Mouse (Mus musculus): ENCODE results near the gene Klrb1c. TPM values are rescaled to one million over a fixed set of nuclear protein-coding genes. Genes with fewer than 3 reads are reported as not detected.

Klrb1c gene
- polyA plus RNA-seq (2015; fragmentation: Nextera tagmentation; extraction: Ambion mirVana): 0.16 and 0.39 TPM in 2 replicates

DNA sequence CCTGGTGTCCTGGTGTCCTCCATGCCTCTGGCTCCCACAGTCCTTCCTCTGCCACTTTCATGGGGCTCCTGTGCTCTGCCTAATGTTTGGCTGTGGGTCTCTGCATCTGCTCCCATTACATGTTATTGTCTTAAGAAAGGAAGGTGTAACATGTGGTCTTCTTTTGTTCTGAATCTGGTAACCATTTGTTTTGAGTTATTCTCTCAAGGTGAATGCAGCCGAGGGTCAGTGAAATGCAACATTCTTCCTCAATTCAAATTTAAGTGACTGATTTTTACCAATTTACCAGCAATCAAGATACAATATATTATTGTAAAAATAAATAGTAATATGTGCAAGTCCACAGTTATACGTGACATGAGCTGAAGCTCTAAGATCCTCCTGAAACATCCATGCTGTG lies at the start of gene Klrb1c:
Gene Klrb1c (minus strand): TSS at position 101 of the 400 bp plus-strand sequence.
- no peaks in the 10 kb centered on the region for H3K27me3 ChIP-seq (ENCODE audit: control insufficient read depth, insufficient read depth, low read length)
- H3K9ac ChIP-seq (ENCODE audit: low read length): no peak within 1 kb of the TSS
- ATAC-seq (replicated peaks; ENCODE audit: extremely low read depth, insufficient read depth, low FRiP score): no peak
- no peak within 1 kb of the TSS for H3K4me3 ChIP-seq (ENCODE audit: low read length)
- 87% methylated on average over 2 of the region's 2 CpGs for WGBS
- H3K36me3 ChIP-seq (ENCODE audit: control insufficient read depth, insufficient read depth): no peaks in the 10 kb centered on the region
- H3K4me1 ChIP-seq (ENCODE audit: control insufficient read depth, insufficient read depth, low read length): peaks cover 2% of the 10 kb centered on the region
- H3K27ac ChIP-seq (ENCODE audit: low read length): no peak within 1 kb of the TSS
- no peak within 1 kb of the TSS for H3K4me2 ChIP-seq (ENCODE audit: low read depth, low read length)
- no peaks in the 10 kb centered on the region for H3K9me3 ChIP-seq (replicated peaks; ENCODE audit: control insufficient read depth, low read length)

DNA sequence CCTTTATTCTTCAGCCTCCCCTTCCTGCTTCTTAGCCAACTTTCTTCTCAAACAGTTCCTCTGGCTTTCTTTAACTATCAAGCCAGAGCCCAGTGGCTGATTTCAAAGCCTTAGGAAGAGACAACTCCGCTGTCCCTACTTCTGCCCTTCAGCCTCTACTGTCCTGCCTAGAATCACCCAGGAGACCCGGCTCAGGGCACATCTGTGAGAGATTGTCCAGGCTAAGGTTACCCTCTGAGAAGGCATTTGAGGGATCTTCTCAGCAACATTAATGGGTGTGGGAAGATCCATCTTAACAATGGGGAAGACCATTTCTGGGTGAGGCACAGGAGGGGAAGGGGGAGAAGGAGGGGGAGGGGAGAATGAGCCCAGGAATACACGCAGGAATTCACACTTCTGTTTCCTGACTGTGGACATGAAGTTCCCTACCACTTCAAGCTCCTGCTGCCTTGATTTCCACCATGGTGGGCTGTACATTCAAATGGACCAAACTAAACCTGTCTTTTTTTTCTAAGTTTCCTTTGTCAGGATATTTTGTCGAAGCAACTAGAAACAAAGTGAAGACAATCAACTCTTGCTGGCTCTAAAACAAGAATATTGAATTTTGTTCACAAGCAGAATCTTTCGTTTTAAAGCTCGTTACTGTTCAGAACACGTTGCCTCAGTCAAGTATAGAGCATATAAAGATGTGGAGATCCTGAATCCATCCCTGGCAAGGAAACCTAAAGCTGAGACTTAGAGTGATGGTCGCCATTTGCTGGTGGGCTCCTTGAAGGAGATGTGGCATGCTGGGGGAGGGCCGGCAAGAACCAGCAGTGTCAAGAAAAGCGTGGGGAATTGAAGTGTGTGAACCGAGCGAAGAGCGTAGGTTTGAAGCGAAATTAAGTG lies 48.7 kb upstream of the Klrb1c start:
- H3K4me1 ChIP-seq (ENCODE audit: control insufficient read depth, insufficient read depth, low read length): peaks cover 5% of the 10 kb centered on the region
- peak overlapping the region; percentile 79 for H3K4me2 ChIP-seq (ENCODE audit: low read depth, low read length)
- peak overlapping the region; percentile 87 for H3K4me3 ChIP-seq (ENCODE audit: low read length)
- H3K36me3 ChIP-seq (ENCODE audit: control insufficient read depth, insufficient read depth): no peaks in the 10 kb centered on the region
- no peaks in the 10 kb centered on the region for H3K9me3 ChIP-seq (replicated peaks; ENCODE audit: control insufficient read depth, low read length)
- H3K27ac ChIP-seq (ENCODE audit: low read length): peak overlapping the region; percentile 53
- H3K9ac ChIP-seq (ENCODE audit: low read length): peak overlapping the region; percentile 52
- WGBS: 2% methylated on average over 14 of the region's 14 CpGs
- ATAC-seq (replicated peaks; ENCODE audit: extremely low read depth, insufficient read depth, low FRiP score): no peak
- H3K27me3 ChIP-seq (ENCODE audit: control insufficient read depth, insufficient read depth, low read length): no peaks in the 10 kb centered on the region

DNA sequence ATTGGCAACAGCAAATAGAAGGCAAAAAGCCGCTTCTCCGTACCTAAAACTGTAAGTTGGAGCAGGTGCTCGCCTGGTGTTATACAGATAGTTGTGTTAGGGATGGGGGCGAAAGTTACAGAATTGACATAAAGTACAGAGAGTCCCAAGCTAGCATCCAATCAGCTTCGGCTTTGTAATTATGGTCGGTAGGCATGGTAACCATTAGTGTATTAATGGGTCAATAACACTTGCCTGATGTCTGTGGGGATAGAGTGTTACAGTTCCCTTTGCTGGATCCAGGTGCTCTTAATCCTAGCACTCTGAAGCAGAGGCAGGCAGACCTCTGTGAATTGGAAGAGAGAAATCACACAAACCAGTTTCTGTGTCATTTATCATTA lies 47.9 kb upstream of the Klrb1c start:
- WGBS: 81% methylated on average over 6 of the region's 6 CpGs
- H3K4me2 ChIP-seq (ENCODE audit: low read depth, low read length): peak overlapping the region; percentile 79; the same call in 1 of the 2 replicates
- no peaks in the 10 kb centered on the region for H3K36me3 ChIP-seq (ENCODE audit: control insufficient read depth, insufficient read depth)
- ATAC-seq (replicated peaks; ENCODE audit: extremely low read depth, insufficient read depth, low FRiP score): no peak
- H3K4me1 ChIP-seq (ENCODE audit: control insufficient read depth, insufficient read depth, low read length): peaks cover 4% of the 10 kb centered on the region
- H3K9me3 ChIP-seq (replicated peaks; ENCODE audit: control insufficient read depth, low read length): no peaks in the 10 kb centered on the region
- no peak overlapping the region for H3K9ac ChIP-seq (ENCODE audit: low read length)
- H3K27ac ChIP-seq (ENCODE audit: low read length): no peak overlapping the region; the same call in 1 of the 2 replicates
- H3K27me3 ChIP-seq (ENCODE audit: control insufficient read depth, insufficient read depth, low read length): no peaks in the 10 kb centered on the region
- no peak overlapping the region for H3K4me3 ChIP-seq (ENCODE audit: low read length)

DNA sequence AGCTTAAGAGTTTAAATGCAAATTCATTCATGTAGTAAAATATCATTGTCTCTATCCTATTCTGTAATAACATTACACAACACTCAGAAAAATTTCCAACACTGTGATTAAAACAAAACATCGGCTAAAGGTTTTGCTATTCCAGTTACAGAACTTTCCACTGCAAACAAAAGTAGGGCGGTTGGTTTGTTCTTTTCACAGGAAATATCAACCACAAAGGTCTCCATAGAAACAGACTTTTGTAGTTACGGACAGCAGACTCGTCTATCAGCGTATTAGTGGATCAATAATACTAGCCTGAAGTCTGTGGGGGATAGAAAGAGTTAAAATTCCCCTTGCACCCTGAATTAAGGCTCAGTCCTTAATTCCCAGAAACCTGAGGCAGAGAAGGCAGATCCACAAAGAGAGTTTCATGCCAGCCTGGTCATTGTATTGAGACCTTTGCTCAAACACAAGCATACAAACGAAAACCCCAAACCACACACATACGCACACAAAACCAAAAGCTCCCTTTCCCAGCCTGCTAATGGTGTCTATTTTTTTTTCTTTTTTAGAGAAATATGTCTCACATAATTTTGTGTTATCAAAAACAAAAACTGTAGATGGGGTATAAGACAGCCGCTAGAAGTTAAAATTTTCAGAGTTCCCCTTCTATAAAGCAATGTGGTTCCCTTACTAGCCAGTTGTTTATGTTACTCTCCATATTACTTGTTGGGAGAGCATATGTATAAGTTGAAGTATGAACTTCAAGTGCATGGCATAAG lies 47.4 kb upstream of the Klrb1c start:
- Histone ChIP-seq H3K27me3 (ENCODE audit: control insufficient read depth, insufficient read depth, low read length) (no peaks in the 10 kb centered on the region), H3K9me3 (replicated peaks; ENCODE audit: control insufficient read depth, low read length) (no peaks in the 10 kb centered on the region), H3K9ac (ENCODE audit: low read length) (no peak overlapping the region), H3K27ac (ENCODE audit: low read length) (no peak overlapping the region; the same call in 1 of the 2 replicates), H3K36me3 (ENCODE audit: control insufficient read depth, insufficient read depth) (no peaks in the 10 kb centered on the region), H3K4me1 (ENCODE audit: control insufficient read depth, insufficient read depth, low read length) (no peaks in the 10 kb centered on the region; the same call in none of the 2 replicates), H3K4me3 (ENCODE audit: low read length) (no peak overlapping the region), H3K4me2 (ENCODE audit: low read depth, low read length) (no peak overlapping the region)
- ATAC-seq (replicated peaks; ENCODE audit: extremely low read depth, insufficient read depth, low FRiP score): no peak
- 77% methylated on average over 8 of the region's 8 CpGs for WGBS

DNA sequence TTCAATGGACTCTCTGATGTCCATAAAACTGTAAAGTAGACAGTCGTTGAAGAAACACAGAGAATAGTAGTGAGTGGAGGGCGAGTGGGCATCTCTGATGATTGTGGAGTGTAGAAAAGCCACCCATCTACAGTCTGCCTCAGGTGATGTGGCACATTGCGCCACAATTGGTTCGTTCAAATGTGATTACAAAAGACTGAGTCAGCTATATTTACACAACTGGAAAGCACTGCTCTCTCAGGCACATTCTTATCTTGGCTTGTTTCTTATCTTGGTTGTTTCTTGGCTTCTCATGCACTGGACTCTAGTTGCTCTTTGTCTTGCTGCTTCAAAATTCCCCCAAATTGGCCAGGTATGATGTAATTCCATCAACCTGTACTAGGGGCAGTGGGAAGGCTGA lies 46.6 kb upstream of the Klrb1c start:
- no peaks in the 10 kb centered on the region for H3K36me3 ChIP-seq (ENCODE audit: control insufficient read depth, insufficient read depth)
- no peak overlapping the region for H3K9ac ChIP-seq (ENCODE audit: low read length)

DNA sequence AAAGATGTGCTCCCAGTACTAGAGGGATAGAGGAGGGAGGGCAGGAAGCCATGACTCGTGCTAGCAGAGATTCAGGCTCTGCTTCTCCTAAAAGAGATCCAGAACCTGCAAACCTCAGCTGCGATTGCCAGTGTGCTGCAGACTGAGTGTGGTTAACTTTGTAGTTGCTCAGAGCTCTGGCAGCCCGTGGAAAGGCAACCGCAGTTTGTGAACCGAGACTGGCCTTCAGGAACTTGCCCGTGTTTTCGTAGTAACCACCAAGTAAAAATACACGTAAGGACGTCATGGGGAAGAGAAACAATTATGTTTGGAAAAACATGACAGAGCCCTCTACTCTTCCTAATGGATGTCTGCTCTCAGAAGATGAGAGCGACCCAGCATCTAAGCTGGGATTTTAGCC lies 44.0 kb upstream of the Klrb1c start:
- no peak overlapping the region for H3K4me3 ChIP-seq (ENCODE audit: low read length)
- no peak overlapping the region for H3K4me2 ChIP-seq (ENCODE audit: low read depth, low read length)
- 78% methylated on average over 10 of the region's 10 CpGs for WGBS
- ATAC-seq (replicated peaks; ENCODE audit: extremely low read depth, insufficient read depth, low FRiP score): no peak
- no peak overlapping the region for H3K9ac ChIP-seq (ENCODE audit: low read length)
- no peaks in the 10 kb centered on the region for H3K9me3 ChIP-seq (replicated peaks; ENCODE audit: control insufficient read depth, low read length)
- no peaks in the 10 kb centered on the region; the same call in 1 of the 2 replicates for H3K4me1 ChIP-seq (ENCODE audit: control insufficient read depth, insufficient read depth, low read length)
- H3K27ac ChIP-seq (ENCODE audit: low read length): no peak overlapping the region
- H3K36me3 ChIP-seq (ENCODE audit: control insufficient read depth, insufficient read depth): no peaks in the 10 kb centered on the region
- no peaks in the 10 kb centered on the region for H3K27me3 ChIP-seq (ENCODE audit: control insufficient read depth, insufficient read depth, low read length)

More for the DNA sequence above, 46.6 kb upstream of the Klrb1c start:
- H3K27me3 ChIP-seq (ENCODE audit: control insufficient read depth, insufficient read depth, low read length): no peaks in the 10 kb centered on the region
- no peaks in the 10 kb centered on the region for H3K9me3 ChIP-seq (replicated peaks; ENCODE audit: control insufficient read depth, low read length)
- 66% methylated on average over 4 of the region's 4 CpGs for WGBS
- no peaks in the 10 kb centered on the region; the same call in none of the 2 replicates for H3K4me1 ChIP-seq (ENCODE audit: control insufficient read depth, insufficient read depth, low read length)
- no peak overlapping the region for H3K27ac ChIP-seq (ENCODE audit: low read length)
- no peak for ATAC-seq (replicated peaks; ENCODE audit: extremely low read depth, insufficient read depth, low FRiP score)
- no peak overlapping the region for H3K4me3 ChIP-seq (ENCODE audit: low read length)
- no peak overlapping the region for H3K4me2 ChIP-seq (ENCODE audit: low read depth, low read length)

DNA sequence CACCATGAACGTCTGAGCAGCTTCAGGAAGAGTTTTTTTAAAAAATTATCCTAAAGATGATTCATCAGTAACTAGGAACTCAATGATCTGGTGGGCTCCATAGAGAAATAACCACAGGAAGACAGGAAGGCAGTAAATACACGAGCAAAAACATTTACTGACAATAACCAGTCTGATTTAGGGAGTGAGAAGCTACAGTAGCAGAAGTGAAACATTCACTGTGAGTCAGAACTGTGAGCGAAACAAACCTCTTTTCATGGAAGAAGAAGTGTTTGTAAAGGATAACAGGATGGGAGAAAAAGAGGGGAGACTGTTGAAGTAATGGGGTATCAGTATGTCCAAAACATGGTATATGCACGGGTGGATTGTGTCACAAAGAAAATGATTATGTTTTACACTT lies 40.8 kb upstream of the Klrb1c start:
- Histone ChIP-seq H3K4me1 (ENCODE audit: control insufficient read depth, insufficient read depth, low read length) (no peaks in the 10 kb centered on the region), H3K9ac (ENCODE audit: low read length) (no peak overlapping the region), H3K4me2 (ENCODE audit: low read depth, low read length) (no peak overlapping the region), H3K27ac (ENCODE audit: low read length) (no peak overlapping the region), H3K36me3 (ENCODE audit: control insufficient read depth, insufficient read depth) (no peaks in the 10 kb centered on the region), H3K9me3 (replicated peaks; ENCODE audit: control insufficient read depth, low read length) (no peaks in the 10 kb centered on the region), H3K27me3 (ENCODE audit: control insufficient read depth, insufficient read depth, low read length) (no peaks in the 10 kb centered on the region), H3K4me3 (ENCODE audit: low read length) (no peak overlapping the region)
- 51% methylated on average over 4 of the region's 4 CpGs for WGBS
- no peak for ATAC-seq (replicated peaks; ENCODE audit: extremely low read depth, insufficient read depth, low FRiP score)

DNA sequence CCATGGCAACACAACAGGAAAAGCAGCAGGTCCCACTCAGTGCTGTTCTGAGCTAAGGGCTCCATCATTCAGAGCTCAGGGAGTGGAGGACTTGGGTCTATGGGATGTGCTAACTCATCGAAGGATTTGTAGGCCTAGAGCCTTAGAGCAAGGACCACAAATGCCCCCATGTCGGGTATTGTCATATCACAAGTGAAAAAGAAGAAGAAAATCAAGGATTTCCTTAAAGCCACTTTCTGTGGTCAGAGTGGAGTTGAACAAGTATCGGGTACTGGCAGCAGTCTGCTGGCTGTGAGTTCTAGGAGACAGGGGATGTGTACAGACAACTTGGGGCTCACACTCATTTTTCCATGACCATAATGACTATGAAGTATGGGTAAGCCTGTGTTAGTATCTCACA lies 37.8 kb upstream of the Klrb1c start:
- H3K4me2 ChIP-seq (ENCODE audit: low read depth, low read length): no peak overlapping the region
- no peaks in the 10 kb centered on the region for H3K9me3 ChIP-seq (replicated peaks; ENCODE audit: control insufficient read depth, low read length)
- H3K27ac ChIP-seq (ENCODE audit: low read length): no peak overlapping the region
- no peak overlapping the region for H3K9ac ChIP-seq (ENCODE audit: low read length)
- 76% methylated on average over 3 of the region's 3 CpGs for WGBS
- H3K36me3 ChIP-seq (ENCODE audit: control insufficient read depth, insufficient read depth): no peaks in the 10 kb centered on the region
- no peaks in the 10 kb centered on the region for H3K4me1 ChIP-seq (ENCODE audit: control insufficient read depth, insufficient read depth, low read length)
- no peak for ATAC-seq (replicated peaks; ENCODE audit: extremely low read depth, insufficient read depth, low FRiP score)
- no peak overlapping the region for H3K4me3 ChIP-seq (ENCODE audit: low read length)
- H3K27me3 ChIP-seq (ENCODE audit: control insufficient read depth, insufficient read depth, low read length): no peaks in the 10 kb centered on the region

DNA sequence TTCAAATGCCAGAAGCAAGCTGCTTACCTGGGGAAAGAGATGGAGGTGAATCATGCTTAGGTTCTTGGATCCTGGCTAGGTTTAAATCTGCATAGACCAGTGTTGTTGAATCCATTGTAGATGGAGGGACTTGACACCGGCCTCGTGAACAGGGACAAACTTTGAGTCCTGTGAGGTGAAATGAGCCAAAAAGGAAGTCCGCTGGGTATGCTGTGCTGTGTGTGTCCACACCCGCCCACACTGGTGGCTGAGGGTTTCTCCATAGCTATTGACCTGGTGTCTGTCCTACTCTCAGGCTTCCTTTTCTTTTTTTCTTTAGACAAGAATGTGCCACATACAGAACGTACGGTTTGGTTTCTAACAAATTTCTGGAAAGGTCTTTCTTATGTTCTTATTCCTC lies 37.1 kb upstream of the Klrb1c start, which contains the start of the genes Gm44511 and Klrb1b:
Gene Gm44511 (minus strand): TSS at position 184 of the 400 bp plus-strand sequence.
Gene Klrb1b (minus strand): TSS at position 200 of the 400 bp plus-strand sequence.
- Histone ChIP-seq H3K9ac (ENCODE audit: low read length) (no peak within 1 kb of the TSS), H3K27me3 (ENCODE audit: control insufficient read depth, insufficient read depth, low read length) (no peaks in the 10 kb centered on the region), H3K9me3 (replicated peaks; ENCODE audit: control insufficient read depth, low read length) (no peaks in the 10 kb centered on the region), H3K4me1 (ENCODE audit: control insufficient read depth, insufficient read depth, low read length) (no peaks in the 10 kb centered on the region), H3K4me2 (ENCODE audit: low read depth, low read length) (no peak within 1 kb of the TSS), H3K36me3 (ENCODE audit: control insufficient read depth, insufficient read depth) (no peaks in the 10 kb centered on the region), H3K27ac (ENCODE audit: low read length) (no peak within 1 kb of the TSS), H3K4me3 (ENCODE audit: low read length) (no peak within 1 kb of the TSS)
- no peak for ATAC-seq (replicated peaks; ENCODE audit: extremely low read depth, insufficient read depth, low FRiP score)
- 82% methylated on average over 6 of the region's 6 CpGs for WGBS
